Mouse (Mus musculus): ENCODE data around the gene Pcgf2. TPM values are rescaled to one million over a fixed set of nuclear protein-coding genes. Genes with fewer than 3 reads are reported as not detected.

Gene Pcgf2
- polyA plus RNA-seq, 1 experiment, result 24.3 TPM

- no peaks in the 10 kb centered on the region for H3K27me3 ChIP-seq (ENCODE audit: control insufficient read depth, insufficient read depth, insufficient read length)
- TF ChIP-seq CEBPB (IDR thresholded peaks at IDR 0.05; ENCODE audit: insufficient read depth, poor library complexity, severe bottlenecking) (no peak), POLR2A (IDR thresholded peaks at IDR 0.05; ENCODE audit: insufficient read length, low read depth) (no peak), MYOD1 (IDR thresholded peaks at IDR 0.05; ENCODE audit: control insufficient read depth in 1 of 3, insufficient read length in 2 of 3, low read depth in 2 of 3) (no peak), POLR2AphosphoS2 (IDR thresholded peaks at IDR 0.05; ENCODE audit: insufficient read length, low read depth) (no peak), REST (IDR thresholded peaks at IDR 0.05; ENCODE audit: insufficient read depth, insufficient read length) (no peak), TCF3 (IDR thresholded peaks at IDR 0.05; ENCODE audit: insufficient read length, low read depth) (no peak)
Measured at GRCm38 (mm10) chr11:97644834-97645233, 55.5 kb downstream of the Pcgf2 start.

GRCm38 (mm10) chr11:97643380-97644055, 56.8 kb downstream of the Pcgf2 start:
- Histone ChIP-seq H3ac (ENCODE audit: control insufficient read depth, insufficient read length) (no peak overlapping the region), H3K36me3 (ENCODE audit: control insufficient read depth, insufficient read depth) (no peaks in the 10 kb centered on the region), H3K27me3 (ENCODE audit: control insufficient read depth, insufficient read depth, insufficient read length) (no peaks in the 10 kb centered on the region), H3K79me2 (ENCODE audit: control insufficient read depth, insufficient read depth) (no peaks in the 10 kb centered on the region), H3K4me2 (ENCODE audit: low read depth) (no peak overlapping the region), H3K4me3 (no peak overlapping the region)
- TF ChIP-seq E2F4 (IDR thresholded peaks at IDR 0.05; ENCODE audit: insufficient read depth), result no peak
- TF ChIP-seq POLR2A (IDR thresholded peaks at IDR 0.05; ENCODE audit: insufficient read length, low read depth), result no peak
- TF ChIP-seq TCF12 (IDR thresholded peaks at IDR 0.05; ENCODE audit: insufficient read depth, poor library complexity, severe bottlenecking), result no peak
- no peak for TF ChIP-seq MYOG (IDR thresholded peaks at IDR 0.05; ENCODE audit: control insufficient read depth in 1 of 3, insufficient read depth in 1 of 3, insufficient read length in 2 of 3, low read depth in 2 of 3)
- TF ChIP-seq MYOD1 (IDR thresholded peaks at IDR 0.05; ENCODE audit: control insufficient read depth in 1 of 3, insufficient read length in 2 of 3, low read depth in 2 of 3), result no peak
- TF ChIP-seq REST (IDR thresholded peaks at IDR 0.05; ENCODE audit: insufficient read depth, insufficient read length), result no peak
- TF ChIP-seq MAX (IDR thresholded peaks at IDR 0.05; ENCODE audit: low read depth), result no peak
- TF ChIP-seq SRF (IDR thresholded peaks at IDR 0.05; ENCODE audit: control insufficient read depth, insufficient read length, low read depth), result no peak
- no peak for TF ChIP-seq TCF3 (IDR thresholded peaks at IDR 0.05; ENCODE audit: insufficient read length, low read depth)
- no peak for TF ChIP-seq CEBPB (IDR thresholded peaks at IDR 0.05; ENCODE audit: insufficient read depth, poor library complexity, severe bottlenecking)
- TF ChIP-seq POLR2AphosphoS2 (IDR thresholded peaks at IDR 0.05; ENCODE audit: insufficient read length, low read depth), result no peak
- no peak for TF ChIP-seq USF1 (IDR thresholded peaks at IDR 0.05; ENCODE audit: low read depth)

More at GRCm38 (mm10) chr11:97644834-97645233, 55.5 kb downstream of the Pcgf2 start:
- Histone ChIP-seq H3K4me2 (ENCODE audit: low read depth) (no peak overlapping the region), H3K4me3 (no peak overlapping the region), H3K79me2 (ENCODE audit: control insufficient read depth, insufficient read depth) (no peaks in the 10 kb centered on the region), H3K36me3 (ENCODE audit: control insufficient read depth, insufficient read depth) (no peaks in the 10 kb centered on the region), H3ac (ENCODE audit: control insufficient read depth, insufficient read length) (no peak overlapping the region)

- H3ac ChIP-seq (ENCODE audit: control insufficient read depth, insufficient read length), result no peak overlapping the region
- H3K4me2 ChIP-seq (ENCODE audit: low read depth), result no peak overlapping the region
- no peak overlapping the region for H3K4me3 ChIP-seq
- no peaks in the 10 kb centered on the region for H3K36me3 ChIP-seq (ENCODE audit: control insufficient read depth, insufficient read depth)
- TF ChIP-seq E2F4 (IDR thresholded peaks at IDR 0.05; ENCODE audit: insufficient read depth) (no peak), MAX (IDR thresholded peaks at IDR 0.05; ENCODE audit: low read depth) (no peak), POLR2AphosphoS2 (IDR thresholded peaks at IDR 0.05; ENCODE audit: insufficient read length, low read depth) (no peak), TCF3 (IDR thresholded peaks at IDR 0.05; ENCODE audit: insufficient read length, low read depth) (no peak), TCF12 (IDR thresholded peaks at IDR 0.05; ENCODE audit: insufficient read depth, poor library complexity, severe bottlenecking) (no peak), REST (IDR thresholded peaks at IDR 0.05; ENCODE audit: insufficient read depth, insufficient read length) (no peak), POLR2A (IDR thresholded peaks at IDR 0.05; ENCODE audit: insufficient read length, low read depth) (no peak), USF1 (IDR thresholded peaks at IDR 0.05; ENCODE audit: low read depth) (no peak), SRF (IDR thresholded peaks at IDR 0.05; ENCODE audit: control insufficient read depth, insufficient read length, low read depth) (no peak), MYOG (IDR thresholded peaks at IDR 0.05; ENCODE audit: control insufficient read depth in 1 of 3, insufficient read depth in 1 of 3, insufficient read length in 2 of 3, low read depth in 2 of 3) (no peak), CEBPB (IDR thresholded peaks at IDR 0.05; ENCODE audit: insufficient read depth, poor library complexity, severe bottlenecking) (no peak), MYOD1 (IDR thresholded peaks at IDR 0.05; ENCODE audit: control insufficient read depth in 1 of 3, insufficient read length in 2 of 3, low read depth in 2 of 3) (no peak)
- H3K79me2 ChIP-seq (ENCODE audit: control insufficient read depth, insufficient read depth), result no peaks in the 10 kb centered on the region
- no peaks in the 10 kb centered on the region for H3K27me3 ChIP-seq (ENCODE audit: control insufficient read depth, insufficient read depth, insufficient read length)
Measured at GRCm38 (mm10) chr11:97642746-97643145, 57.6 kb downstream of the Pcgf2 start.

- TF ChIP-seq SRF (IDR thresholded peaks at IDR 0.05; ENCODE audit: control insufficient read depth, insufficient read length, low read depth) (no peak), CEBPB (IDR thresholded peaks at IDR 0.05; ENCODE audit: insufficient read depth, poor library complexity, severe bottlenecking) (no peak), MYOG (IDR thresholded peaks at IDR 0.05; ENCODE audit: control insufficient read depth in 1 of 3, insufficient read depth in 1 of 3, insufficient read length in 2 of 3, low read depth in 2 of 3) (no peak), E2F4 (IDR thresholded peaks at IDR 0.05; ENCODE audit: insufficient read depth) (no peak), POLR2A (IDR thresholded peaks at IDR 0.05; ENCODE audit: insufficient read length, low read depth) (no peak), TCF12 (IDR thresholded peaks at IDR 0.05; ENCODE audit: insufficient read depth, poor library complexity, severe bottlenecking) (no peak), MYOD1 (IDR thresholded peaks at IDR 0.05; ENCODE audit: control insufficient read depth in 1 of 3, insufficient read length in 2 of 3, low read depth in 2 of 3) (no peak), MAX (IDR thresholded peaks at IDR 0.05; ENCODE audit: low read depth) (no peak), REST (IDR thresholded peaks at IDR 0.05; ENCODE audit: insufficient read depth, insufficient read length) (no peak), POLR2AphosphoS2 (IDR thresholded peaks at IDR 0.05; ENCODE audit: insufficient read length, low read depth) (no peak), USF1 (IDR thresholded peaks at IDR 0.05; ENCODE audit: low read depth) (no peak), TCF3 (IDR thresholded peaks at IDR 0.05; ENCODE audit: insufficient read length, low read depth) (no peak)
- H3K36me3 ChIP-seq (ENCODE audit: control insufficient read depth, insufficient read depth), result no peaks in the 10 kb centered on the region
- H3ac ChIP-seq (ENCODE audit: control insufficient read depth, insufficient read length), result no peak overlapping the region
- H3K79me2 ChIP-seq (ENCODE audit: control insufficient read depth, insufficient read depth), result no peaks in the 10 kb centered on the region
- no peaks in the 10 kb centered on the region for H3K27me3 ChIP-seq (ENCODE audit: control insufficient read depth, insufficient read depth, insufficient read length)
- no peak overlapping the region for H3K4me3 ChIP-seq
- H3K4me2 ChIP-seq (ENCODE audit: low read depth), result no peak overlapping the region
Measured at GRCm38 (mm10) chr11:97641668-97642067, 58.6 kb downstream of the Pcgf2 start.

Other genes with a start within 250 kb of the Pcgf2 start
- 1.0 TPM for gene 4933428G20Rik, start 200.2 kb downstream of the Pcgf2 start, polyA plus RNA-seq (2012; fragmentation: generic; extraction: Trizol)
- gene Srcin1, start 124.3 kb downstream of the Pcgf2 start, polyA plus RNA-seq (2012; fragmentation: generic; extraction: Trizol), result not detected
- 3.3 TPM for gene Epop, start 70.8 kb downstream of the Pcgf2 start, polyA plus RNA-seq (2012; fragmentation: generic; extraction: Trizol)
- gene Mllt6, start 37.1 kb downstream of the Pcgf2 start, polyA plus RNA-seq (2012; fragmentation: generic; extraction: Trizol), result 15.5 TPM
- 112 TPM for gene Cisd3, start 14.7 kb downstream of the Pcgf2 start, polyA plus RNA-seq (2012; fragmentation: generic; extraction: Trizol)
- gene Psmb3, start 2.9 kb upstream of the Pcgf2 start, polyA plus RNA-seq (2012; fragmentation: generic; extraction: Trizol), result 694 TPM
- 30.1 TPM for gene Pip4k2b, start 44.2 kb upstream of the Pcgf2 start, polyA plus RNA-seq (2012; fragmentation: generic; extraction: Trizol)
- gene Cwc25, start 66.1 kb upstream of the Pcgf2 start, polyA plus RNA-seq (2012; fragmentation: generic; extraction: Trizol), result 8.9 TPM
- gene 1700001P01Rik, start 75.4 kb upstream of the Pcgf2 start, polyA plus RNA-seq (2012; fragmentation: generic; extraction: Trizol), result 0.07 TPM
- gene Rpl23, start 81.9 kb upstream of the Pcgf2 start, polyA plus RNA-seq (2012; fragmentation: generic; extraction: Trizol), result 1,321 TPM
- 82.6 TPM for gene Lasp1, start 98.5 kb upstream of the Pcgf2 start, polyA plus RNA-seq (2012; fragmentation: generic; extraction: Trizol)
- gene B230217C12Rik, start 140.3 kb upstream of the Pcgf2 start, polyA plus RNA-seq (2012; fragmentation: generic; extraction: Trizol), result 1.9 TPM
- gene Fbxo47, start 183.7 kb upstream of the Pcgf2 start, polyA plus RNA-seq (2012; fragmentation: generic; extraction: Trizol), result 0.32 TPM

All from myocyte (in vitro differentiated cells).